Mouse (Mus musculus) midbrain, embryonic 13.5 days (tissue): Measurements from ENCODE around the gene Sptb. TPM values are rescaled to one million over a fixed set of nuclear protein-coding genes. Genes with fewer than 3 reads are reported as not detected.

Experiments
- ATAC-seq: fragments of 200-750 bp; cut with Nextera tagmentation; 2 replicates; pipeline ENCODE4 v1.8.0; 2017; ENCODE audit warnings: mild to moderate bottlenecking, moderate TSS enrichment, moderate library complexity
- H3K27ac ChIP-seq: fragments of 300-500 bp; sonication (generic); 2 replicates; pipeline ENCODE4 v1.5.1; 2015; ENCODE audit warnings: inconsistent platforms, mild to moderate bottlenecking, moderate library complexity
- H3K27me3 ChIP-seq: fragments of 300-500 bp; sonication (generic); 2 replicates; pipeline ENCODE4 v1.6.1; 2015; ENCODE audit warnings: mild to moderate bottlenecking, inconsistent platforms
- H3K36me3 ChIP-seq: fragments of 300-500 bp; sonication (generic); 2 replicates; pipeline ENCODE4 v1.6.1; 2015; ENCODE audit warnings: mild to moderate bottlenecking, inconsistent platforms
- H3K4me1 ChIP-seq: fragments of 300-500 bp; sonication (generic); replicated peaks from 2 replicates; pipeline ENCODE4 v1.6.1; 2015; ENCODE audit warnings: inconsistent platforms
- H3K4me2 ChIP-seq: fragments of 300-500 bp; sonication (generic); replicated peaks from 2 replicates; pipeline ENCODE4 v1.6.1; 2015; ENCODE audit warnings: moderate library complexity, mild to moderate bottlenecking, inconsistent platforms
- H3K4me3 ChIP-seq: fragments of 300-500 bp; sonication (generic); replicated peaks from 2 replicates; pipeline ENCODE4 v1.5.1; 2015; ENCODE audit warnings: mild to moderate bottlenecking, inconsistent platforms
- H3K9ac ChIP-seq: fragments of 300-500 bp; sonication (generic); replicated peaks from 2 replicates; pipeline ENCODE4 v1.6.1; 2015; ENCODE audit warnings: mild to moderate bottlenecking, inconsistent platforms
- H3K9me3 ChIP-seq: fragments of 300-500 bp; sonication (generic); 2 replicates; pipeline ENCODE4 v1.6.1; 2016; ENCODE audit warnings: mild to moderate bottlenecking, inconsistent platforms
- WGBS: fragments of 180-500 bp; shearing (Covaris S2); methylation state at CpG from one replicate; pipeline ENCODE4 v1.1.7; 2015; 5-methylcytosine and 5-hydroxymethylcytosine counted together
- polyA plus RNA-seq: library from polyadenylated mRNA; unstranded; fragments of >200 nt; fragmentation: Nextera tagmentation; extraction: Ambion mirVana; gene quantifications from 2 replicates; pipeline ENCODE4 v1.2.1, GENCODE M21; 2015

Sptb gene
- polyA plus RNA-seq, 1 experiment from 2014 or later, result 1.1 TPM

GRCm38 (mm10) chr12:76566284-76566683, 144.1 kb downstream of the Sptb start:
- Histone ChIP-seq H3K4me1 (0 out of 2 replicates have a peak, but pooled peaks cover 2% of the 10 kb centered on the region), H3K36me3 (no peaks in the 10 kb centered on the region)
- WGBS, result 91% methylated on average over 10 of the region's 10 CpGs

GRCm38 (mm10) chr12:76562196-76562595, 148.2 kb downstream of the Sptb start:
- ATAC-seq, result no peak
- Histone ChIP-seq H3K36me3 (no peaks in the 10 kb centered on the region), H3K27me3 (no peaks in the 10 kb centered on the region), H3K4me2 (no peak overlapping the region), H3K4me3 (no peak overlapping the region), H3K9ac (no peak overlapping the region), H3K9me3 (no peaks in the 10 kb centered on the region), H3K4me1 (peaks cover 2% of the 10 kb centered on the region), H3K27ac (no peak overlapping the region)
- WGBS, result 80% methylated on average over 4 of the region's 4 CpGs

More at GRCm38 (mm10) chr12:76566284-76566683, 144.1 kb downstream of the Sptb start:
- H3K9me3 ChIP-seq, result 0 out of 2 replicates have a peak, but pooled peaks cover 4% of the 10 kb centered on the region
- ATAC-seq, result no peak
- H3K4me2 ChIP-seq, result no peak overlapping the region
- H3K27me3 ChIP-seq, result no peaks in the 10 kb centered on the region
- no peak overlapping the region for H3K9ac ChIP-seq
- no peak overlapping the region for H3K4me3 ChIP-seq
- H3K27ac ChIP-seq, result no peak overlapping the region

GRCm38 (mm10) chr12:76558206-76558605, 152.1 kb downstream of the Sptb start:
- Histone ChIP-seq H3K4me2 (no peak overlapping the region), H3K9me3 (no peaks in the 10 kb centered on the region), H3K4me3 (no peak overlapping the region), H3K36me3 (no peaks in the 10 kb centered on the region), H3K27ac (no peak overlapping the region), H3K4me1 (peaks cover 12% of the 10 kb centered on the region), H3K27me3 (no peaks in the 10 kb centered on the region), H3K9ac (no peak overlapping the region)
- ATAC-seq, result no peak
- 86% methylated on average over 5 of the region's 5 CpGs for WGBS

- H3K4me1 ChIP-seq, result peaks cover 12% of the 10 kb centered on the region
- 0 out of 2 replicates have a peak overlapping the region, but pooled peaks have one; percentile 14 for H3K9ac ChIP-seq
- no peak overlapping the region for H3K27ac ChIP-seq
- H3K4me3 ChIP-seq, result no peak overlapping the region
- no peaks in the 10 kb centered on the region for H3K36me3 ChIP-seq
- no peak overlapping the region for H3K4me2 ChIP-seq
- H3K27me3 ChIP-seq, result no peaks in the 10 kb centered on the region
- no peaks in the 10 kb centered on the region for H3K9me3 ChIP-seq
- peak; percentile 75 for ATAC-seq
- 12% methylated on average over 6 of the region's 6 CpGs for WGBS
Measured at GRCm38 (mm10) chr12:76556745-76557389, 153.5 kb downstream of the Sptb start.

GRCm38 (mm10) chr12:76556187-76556586, 154.2 kb downstream of the Sptb start:
- H3K9me3 ChIP-seq, result no peaks in the 10 kb centered on the region
- H3K4me1 ChIP-seq, result peaks cover 12% of the 10 kb centered on the region
- 0 out of 2 replicates have a peak overlapping the region, but pooled peaks have one; percentile 14 for H3K9ac ChIP-seq
- no peaks in the 10 kb centered on the region for H3K36me3 ChIP-seq
- no peak overlapping the region for H3K4me2 ChIP-seq
- H3K4me3 ChIP-seq, result no peak overlapping the region
- H3K27me3 ChIP-seq, result no peaks in the 10 kb centered on the region
- no peak for ATAC-seq
- 70% methylated on average over 7 of the region's 7 CpGs for WGBS
- H3K27ac ChIP-seq, result no peak overlapping the region

GRCm38 (mm10) chr12:76554871-76555386, 155.4 kb downstream of the Sptb start:
- H3K4me3 ChIP-seq, result no peak overlapping the region
- WGBS, result 87% methylated on average over 3 of the region's 3 CpGs
- no peak overlapping the region for H3K27ac ChIP-seq
- ATAC-seq, result no peak
- H3K9ac ChIP-seq, result no peak overlapping the region
- no peaks in the 10 kb centered on the region for H3K9me3 ChIP-seq
- no peak overlapping the region for H3K4me2 ChIP-seq
- no peaks in the 10 kb centered on the region for H3K36me3 ChIP-seq
- H3K27me3 ChIP-seq, result no peaks in the 10 kb centered on the region
- peaks cover 12% of the 10 kb centered on the region for H3K4me1 ChIP-seq

- Histone ChIP-seq H3K36me3 (no peaks in the 10 kb centered on the region), H3K27me3 (no peaks in the 10 kb centered on the region), H3K4me2 (no peak overlapping the region), H3K27ac (no peak overlapping the region), H3K9me3 (no peaks in the 10 kb centered on the region), H3K4me3 (no peak overlapping the region), H3K9ac (no peak overlapping the region), H3K4me1 (peaks cover 12% of the 10 kb centered on the region)
- 83% methylated on average over 3 of the region's 3 CpGs for WGBS
- no peak for ATAC-seq
Measured at GRCm38 (mm10) chr12:76554392-76554791, 156.0 kb downstream of the Sptb start.

- Histone ChIP-seq H3K9me3 (no peaks in the 10 kb centered on the region), H3K4me1 (peaks cover 12% of the 10 kb centered on the region), H3K27me3 (peaks cover under 1% of the 10 kb centered on the region; the same call in 1 of the 2 replicates), H3K9ac (no peak overlapping the region), H3K4me2 (no peak overlapping the region), H3K36me3 (no peaks in the 10 kb centered on the region), H3K4me3 (no peak overlapping the region), H3K27ac (no peak overlapping the region)
- WGBS, result 88% methylated on average over 7 of the region's 7 CpGs
- ATAC-seq, result no peak
Measured at GRCm38 (mm10) chr12:76553917-76554316, 156.4 kb downstream of the Sptb start.

- Histone ChIP-seq H3K27ac (no peak overlapping the region), H3K4me2 (no peak overlapping the region), H3K36me3 (no peaks in the 10 kb centered on the region), H3K4me1 (peaks cover 16% of the 10 kb centered on the region), H3K9ac (no peak overlapping the region), H3K4me3 (no peak overlapping the region), H3K27me3 (peaks cover 8% of the 10 kb centered on the region; the same call in 1 of the 2 replicates), H3K9me3 (no peaks in the 10 kb centered on the region)
- 91% methylated on average over 4 of the region's 4 CpGs for WGBS
- no peak for ATAC-seq
Measured at GRCm38 (mm10) chr12:76552958-76553357, 157.4 kb downstream of the Sptb start.

- Histone ChIP-seq H3K27me3 (peaks cover 14% of the 10 kb centered on the region), H3K4me1 (peaks cover 22% of the 10 kb centered on the region), H3K4me2 (no peak overlapping the region), H3K27ac (no peak overlapping the region), H3K36me3 (no peaks in the 10 kb centered on the region), H3K9ac (no peak overlapping the region), H3K4me3 (no peak overlapping the region), H3K9me3 (no peaks in the 10 kb centered on the region)
- no peak for ATAC-seq
- WGBS, result 81% methylated on average over 8 of the region's 8 CpGs
Measured at GRCm38 (mm10) chr12:76552321-76552720, 158.0 kb downstream of the Sptb start.

GRCm38 (mm10) chr12:76549203-76549602, 161.1 kb downstream of the Sptb start:
- H3K9me3 ChIP-seq, result no peaks in the 10 kb centered on the region

GRCm38 (mm10) chr12:76548082-76548423, 162.3 kb downstream of the Sptb start:
- no peak overlapping the region for H3K27ac ChIP-seq
- H3K4me1 ChIP-seq, result peaks cover 22% of the 10 kb centered on the region
- H3K36me3 ChIP-seq, result no peaks in the 10 kb centered on the region
- peaks cover 36% of the 10 kb centered on the region for H3K27me3 ChIP-seq
- WGBS, result 25% methylated on average over 7 of the region's 7 CpGs
- no peaks in the 10 kb centered on the region for H3K9me3 ChIP-seq
- no peak overlapping the region for H3K4me3 ChIP-seq
- no peak overlapping the region for H3K4me2 ChIP-seq
- 0 out of 2 replicates have a peak, but pooled peaks have one; percentile 21 for ATAC-seq
- H3K9ac ChIP-seq, result no peak overlapping the region

More at GRCm38 (mm10) chr12:76549203-76549602, 161.1 kb downstream of the Sptb start:
- Histone ChIP-seq H3K36me3 (no peaks in the 10 kb centered on the region), H3K27ac (no peak overlapping the region), H3K9ac (no peak overlapping the region), H3K4me2 (no peak overlapping the region), H3K27me3 (peaks cover 36% of the 10 kb centered on the region), H3K4me3 (no peak overlapping the region), H3K4me1 (peaks cover 22% of the 10 kb centered on the region)
- ATAC-seq, result no peak
- WGBS, result 53% methylated on average over 3 of the region's 3 CpGs
